Mouse (Mus musculus) left cerebral cortex, postnatal 10 days (tissue): ENCODE results near the gene Smtn. TPM values are rescaled to one million over a fixed set of nuclear protein-coding genes. Genes with fewer than 3 reads are reported as not detected.

Experiments used
- DNase-seq, 2 experiments: peaks; one replicate each; pipeline ENCODE4 v3.0.0; 2021 to 2022; ENCODE audit warnings: low spot score in 2 of 2, mixed read lengths in 1 of 2; ENCODE audit errors: extremely low spot score in 1 of 2
- intact Hi-C: fragments of 180-260 bp; cut with DNase I; formaldehyde crosslinking; loops from one replicate; pipeline ENCODE4 v1.15.1; 2025
- total RNA-seq, 2 experiments: library from RNA; stranded (reverse); gene quantifications; 2 replicates each; pipeline ENCODE4 v1.2.3; 2021

The Smtn gene
- total RNA-seq, 2 experiments from 2014 or later: 11.8 to 14.6 TPM

- intact Hi-C loops: no loop called here
- no peak for DNase-seq
These were observed 9.4 kb upstream of the Smtn start for GRCm38 (mm10) chr11:3549791-3550190.

- no peak for DNase-seq
- intact Hi-C loops: no loop called here
These were observed 8.3 kb upstream of the Smtn start for GRCm38 (mm10) chr11:3548564-3549295.

- intact Hi-C loops: no loop called here
These were observed 7.6 kb upstream of the Smtn start for GRCm38 (mm10) chr11:3547969-3548368.

DNA sequence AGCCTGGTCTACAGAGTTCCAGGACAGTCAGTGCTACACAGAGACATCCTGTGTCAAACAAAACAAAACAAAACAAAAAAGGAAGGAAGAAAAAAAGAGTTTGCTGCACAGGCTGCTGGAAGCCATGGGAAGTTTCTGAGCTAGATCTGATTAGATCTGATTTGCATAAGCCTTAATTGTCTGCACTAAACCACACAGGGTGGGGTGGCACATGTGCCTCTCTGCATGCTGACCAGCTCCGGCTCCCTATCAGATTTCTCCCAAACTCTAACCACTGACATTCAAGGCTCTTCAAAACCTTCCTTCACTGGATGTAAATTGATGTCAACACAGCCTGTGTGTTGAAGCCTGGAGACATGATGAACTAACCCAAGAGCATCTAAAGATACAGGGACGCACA lies 6.6 kb upstream of the Smtn start:
- intact Hi-C loops: no loop called here

More at GRCm38 (mm10) chr11:3547969-3548368, 7.6 kb upstream of the Smtn start:
- DNase-seq: peak in 1 of 2 experiments; percentile 60

DNA sequence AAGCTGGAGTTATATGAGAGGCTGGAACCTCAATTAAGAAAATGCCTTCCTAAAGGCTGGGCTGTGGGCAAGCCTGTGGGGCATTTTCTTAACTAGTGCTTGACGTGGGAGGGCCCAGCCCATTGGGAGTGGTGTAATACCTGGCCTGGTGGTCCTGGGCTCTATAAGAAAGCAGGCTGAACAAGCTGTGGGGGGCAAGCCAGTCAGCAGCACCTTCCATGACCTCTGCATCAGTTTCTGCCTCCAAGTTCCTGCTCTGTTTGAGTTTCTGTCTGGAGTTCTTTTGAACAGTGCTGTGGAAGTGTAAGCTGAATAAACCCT lies 5.8 kb upstream of the Smtn start:
- DNase-seq: no peak
- intact Hi-C loops: no loop called here

More for the DNA sequence above, 6.6 kb upstream of the Smtn start:
- no peak for DNase-seq

DNA sequence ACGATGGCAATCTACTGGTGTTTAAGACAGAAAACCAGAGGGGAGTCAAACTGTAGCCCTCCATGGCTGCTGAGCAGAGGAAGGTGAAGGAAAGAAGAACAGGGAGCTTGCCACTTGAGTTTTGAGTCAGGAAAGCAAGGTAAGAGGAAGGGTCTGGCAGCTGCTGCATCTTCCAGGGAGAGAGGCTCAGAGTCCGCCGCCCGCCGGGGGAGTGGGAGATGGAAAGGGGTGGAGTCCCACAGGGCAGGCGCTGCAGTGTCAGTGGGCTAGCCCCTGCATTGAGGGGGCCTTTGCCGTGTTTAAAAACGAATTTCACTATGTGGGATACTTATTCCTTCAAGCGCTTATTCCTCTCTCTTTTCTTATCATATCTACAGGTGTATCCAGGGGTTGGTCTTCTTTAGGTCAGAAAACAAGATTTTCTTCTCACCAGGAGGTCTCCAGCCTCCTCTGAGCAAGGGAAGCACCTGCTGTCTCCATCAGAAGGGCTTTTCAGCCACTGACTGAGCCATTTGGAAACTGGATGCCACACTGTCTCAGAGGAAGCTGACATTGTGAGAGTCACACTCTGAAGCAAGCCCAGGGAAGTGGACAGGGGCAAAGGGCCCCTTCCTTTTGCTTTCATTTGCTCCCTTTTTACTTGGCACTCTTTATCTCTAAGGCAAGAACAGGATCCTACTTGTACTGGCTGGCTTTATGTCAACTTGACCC lies 5.3 kb upstream of the Smtn start:
- intact Hi-C loops: no loop called here

GRCm38 (mm10) chr11:3544409-3544808 lies 4.0 kb upstream of the Smtn start:
- no peak for DNase-seq
- intact Hi-C loops: no loop called here

More for the DNA sequence above, 5.3 kb upstream of the Smtn start:
- DNase-seq: no peak

DNA sequence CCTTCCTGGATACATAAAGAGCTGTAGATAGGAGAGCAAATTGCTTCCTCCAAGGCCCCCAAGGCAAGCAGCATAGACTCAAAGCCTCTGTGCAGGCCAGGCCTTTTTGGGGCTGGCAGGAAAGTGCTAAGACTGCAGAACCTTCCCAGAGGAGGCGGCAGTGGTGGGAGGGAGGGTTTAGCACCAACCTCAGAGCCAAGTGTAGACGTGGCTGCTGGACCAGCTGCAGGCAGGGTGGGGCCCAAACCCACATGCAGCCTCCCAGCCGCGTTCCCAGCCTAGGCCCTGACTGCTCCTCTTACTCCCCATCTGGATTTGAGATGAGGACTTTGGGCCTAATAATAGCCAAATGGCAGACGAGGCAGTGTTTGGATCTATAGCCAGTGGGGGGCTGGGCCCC lies 2.6 kb upstream of the Smtn start:
- intact Hi-C loops: no loop called here
- peak in 1 of 2 experiments; percentile 53 for DNase-seq

- DNase-seq: no peak
- intact Hi-C loops: no loop called here
These were observed 1.5 kb upstream of the Smtn start for GRCm38 (mm10) chr11:3541932-3542331.

DNA sequence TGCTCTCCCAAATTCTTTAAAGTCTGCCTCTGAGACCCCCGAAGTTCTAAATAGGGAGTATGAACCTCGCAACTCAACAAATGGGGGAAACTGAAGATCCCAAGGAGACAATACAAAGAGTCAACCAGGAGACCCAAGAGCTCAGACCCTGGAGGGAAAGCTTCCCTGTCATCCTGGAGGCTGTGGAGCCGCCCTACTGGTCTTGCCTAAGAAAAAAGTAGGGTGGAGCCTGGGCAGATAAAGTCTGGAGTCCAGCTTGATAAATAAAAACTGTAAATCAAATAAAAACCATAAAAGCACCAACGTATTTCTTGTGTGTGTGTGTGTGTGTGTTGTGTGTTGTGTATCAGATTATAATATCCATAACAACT lies 601 bp downstream of the Smtn start:
- DNase-seq: no peak
- intact Hi-C loops: loop anchor here (5.0 to 10.0 kb wide), 4 partner anchors 92 to 375 kb away; partner anchors contain the start of genes Morc2a and Slc35e4

GRCm38 (mm10) chr11:3539111-3539825 lies 1.1 kb downstream of the Smtn start:
- DNase-seq: peak; percentile 90 to 93
- intact Hi-C loops: loop anchor here (5.0 to 10.0 kb wide), 4 partner anchors 93 to 376 kb away; partner anchors contain the start of genes Morc2a and Slc35e4

- intact Hi-C loops: loop anchor here (5.0 to 10.0 kb wide), 4 partner anchors 94 to 376 kb away; partner anchors contain the start of genes Morc2a and Slc35e4
- DNase-seq: no peak
These were observed 2.1 kb downstream of the Smtn start for GRCm38 (mm10) chr11:3538341-3538740.

- intact Hi-C loops: loop anchor here (5.0 to 10.0 kb wide), 4 partner anchors 95 to 377 kb away; partner anchors contain the start of genes Morc2a and Slc35e4
These were observed 2.7 kb downstream of the Smtn start for GRCm38 (mm10) chr11:3537711-3538110.

GRCm38 (mm10) chr11:3536745-3537333 lies 3.6 kb downstream of the Smtn start:
- intact Hi-C loops: loop anchor here (5.0 to 10.0 kb wide), 4 partner anchors 95 to 378 kb away; partner anchors contain the start of genes Morc2a and Slc35e4
- no peak for DNase-seq

More at GRCm38 (mm10) chr11:3537711-3538110, 2.7 kb downstream of the Smtn start:
- DNase-seq: no peak

DNA sequence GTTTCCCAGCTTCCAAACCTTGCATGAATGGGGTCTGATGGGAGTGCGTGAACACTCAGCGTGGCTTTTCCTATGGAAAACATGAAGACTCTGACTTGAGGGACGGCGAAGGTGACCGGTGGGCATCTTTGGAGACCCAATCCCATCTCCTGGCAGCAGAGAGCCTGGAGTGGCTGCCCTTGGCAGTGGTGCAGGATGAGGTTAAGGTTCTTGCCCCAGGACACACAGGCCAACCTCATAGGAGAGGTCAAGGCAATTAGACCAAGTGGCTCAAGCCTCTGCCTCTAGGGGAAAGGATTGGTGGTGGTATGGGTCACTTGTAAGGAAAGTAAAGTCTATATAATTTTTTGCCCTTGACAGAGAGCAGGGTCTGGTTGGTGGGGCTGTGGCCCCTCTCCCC lies 4.3 kb downstream of the Smtn start:
- intact Hi-C loops: loop anchor here (5.0 to 10.0 kb wide), 4 partner anchors 96 to 379 kb away; partner anchors contain the start of genes Morc2a and Slc35e4
- no peak for DNase-seq

GRCm38 (mm10) chr11:3535406-3535986 lies 4.9 kb downstream of the Smtn start:
- intact Hi-C loops: loop anchor here (5.0 to 10.0 kb wide), 4 partner anchors 97 to 379 kb away; partner anchors contain the start of genes Morc2a and Slc35e4
- DNase-seq: peak; percentile 93 to 97

DNA sequence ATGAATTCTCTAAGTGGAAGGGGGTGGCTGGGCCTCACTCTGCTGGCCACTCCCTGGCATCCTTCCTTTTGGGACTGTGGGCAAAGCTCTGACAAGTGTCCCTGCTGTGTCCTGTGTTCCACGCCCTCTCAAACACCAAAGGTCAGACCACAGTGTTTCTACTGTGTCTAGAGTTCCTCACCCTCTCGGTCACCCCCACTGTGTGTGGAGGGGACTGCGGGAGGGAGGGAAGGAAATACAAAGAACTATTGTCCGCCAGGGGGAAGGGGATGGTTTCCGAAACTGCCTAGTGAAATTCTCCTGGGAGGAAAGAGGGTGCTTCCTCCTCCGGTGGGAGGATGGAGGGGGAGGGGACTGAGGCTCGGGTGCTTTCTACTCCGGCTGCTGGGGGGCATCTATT lies 5.5 kb downstream of the Smtn start:
- intact Hi-C loops: loop anchor here (5.0 to 10.0 kb wide), 4 partner anchors 97 to 380 kb away; partner anchors contain the start of genes Morc2a and Slc35e4
- no peak for DNase-seq

- intact Hi-C loops: loop anchor here (10.0 kb wide), 1 partner anchor 381 kb away; the partner anchor contains the start of gene Slc35e4
- DNase-seq: no peak
These were observed 6.9 kb downstream of the Smtn start for GRCm38 (mm10) chr11:3533406-3533932.
